Mouse (Mus musculus) liver, postnatal 0 days (tissue): Measurements from ENCODE around the gene Acads. TPM values are rescaled to one million over a fixed set of nuclear protein-coding genes. Genes with fewer than 3 reads are reported as not detected.

Source experiments
- ATAC-seq: fragments of 200-750 bp; cut with Nextera tagmentation; 2 replicates; pipeline ENCODE4 v1.8.0; 2017; ENCODE audit warnings: mild to moderate bottlenecking, moderate library complexity
- DNase-seq: peaks from one replicate; pipeline ENCODE4 v3.0.0-alpha.2; 2016
- H3K27ac ChIP-seq: fragments of 300-500 bp; sonication (generic); 2 replicates; pipeline ENCODE4 v1.5.1; 2014; ENCODE audit warnings: antibody characterized with exemption, moderate library complexity, mild to moderate bottlenecking, low read depth
- H3K27me3 ChIP-seq: fragments of 300-500 bp; sonication (generic); 2 replicates; pipeline ENCODE4 v1.6.1; 2014; ENCODE audit warnings: low read length, control low read depth, mixed read lengths; ENCODE audit not compliant: insufficient read depth
- H3K36me3 ChIP-seq: fragments of 300-500 bp; sonication (generic); replicated peaks from 2 replicates; pipeline ENCODE4 v1.6.1; 2014; ENCODE audit warnings: mild to moderate bottlenecking, control low read depth, low read length, moderate library complexity, mixed read lengths; ENCODE audit not compliant: insufficient read depth
- H3K4me1 ChIP-seq: fragments of 300-500 bp; sonication (generic); 2 replicates; pipeline ENCODE4 v1.6.1; 2014; ENCODE audit warnings: antibody characterized with exemption, mild to moderate bottlenecking, control low read depth; ENCODE audit not compliant: insufficient read depth
- H3K4me2 ChIP-seq: fragments of 300-500 bp; sonication (generic); 2 replicates; pipeline ENCODE4 v1.6.1; 2014; ENCODE audit warnings: low read depth, mild to moderate bottlenecking, low read length, moderate library complexity, mixed read lengths
- H3K4me3 ChIP-seq: fragments of 300-500 bp; sonication (generic); 2 replicates; pipeline ENCODE4 v1.5.1; 2014; ENCODE audit warnings: low read depth, low read length
- H3K9ac ChIP-seq: fragments of 300-500 bp; sonication (generic); replicated peaks from 2 replicates; pipeline ENCODE4 v1.6.1; 2014; ENCODE audit warnings: mild to moderate bottlenecking, moderate library complexity
- H3K9me3 ChIP-seq: fragments of 300-500 bp; sonication (generic); 2 replicates; pipeline ENCODE4 v1.6.1; 2016; ENCODE audit warnings: mild to moderate bottlenecking, control low read depth, low read length, mixed read lengths
- CTCF ChIP-seq: sonication (generic); IDR thresholded peaks from 2 replicates; pipeline ENCODE4 v1.5.1; 2016; ENCODE audit warnings: antibody characterized with exemption, low read depth
- EP300 ChIP-seq: IDR thresholded peaks from 2 replicates; pipeline ENCODE4 v1.6.1; 2016; ENCODE audit warnings: antibody characterized with exemption, low read depth, mild to moderate bottlenecking
- WGBS: fragments of 180-500 bp; shearing (Covaris S2); extraction: QIAGEN DNeasy Blood & Tissue Kit; methylation state at CpG from one replicate; pipeline ENCODE4 v1.1.7; 2014; ENCODE audit not compliant: insufficient replicate concordance; 5-methylcytosine and 5-hydroxymethylcytosine counted together
- polyA plus RNA-seq: library from polyadenylated mRNA; unstranded; fragments of >200 nt; fragmentation: Nextera tagmentation; extraction: Ambion mirVana; gene quantifications from 2 replicates; pipeline ENCODE4 v1.2.1, GENCODE M21; 2015

Acads gene
- polyA plus RNA-seq, 1 experiment from 2014 or later = 93.4 TPM

DNA sequence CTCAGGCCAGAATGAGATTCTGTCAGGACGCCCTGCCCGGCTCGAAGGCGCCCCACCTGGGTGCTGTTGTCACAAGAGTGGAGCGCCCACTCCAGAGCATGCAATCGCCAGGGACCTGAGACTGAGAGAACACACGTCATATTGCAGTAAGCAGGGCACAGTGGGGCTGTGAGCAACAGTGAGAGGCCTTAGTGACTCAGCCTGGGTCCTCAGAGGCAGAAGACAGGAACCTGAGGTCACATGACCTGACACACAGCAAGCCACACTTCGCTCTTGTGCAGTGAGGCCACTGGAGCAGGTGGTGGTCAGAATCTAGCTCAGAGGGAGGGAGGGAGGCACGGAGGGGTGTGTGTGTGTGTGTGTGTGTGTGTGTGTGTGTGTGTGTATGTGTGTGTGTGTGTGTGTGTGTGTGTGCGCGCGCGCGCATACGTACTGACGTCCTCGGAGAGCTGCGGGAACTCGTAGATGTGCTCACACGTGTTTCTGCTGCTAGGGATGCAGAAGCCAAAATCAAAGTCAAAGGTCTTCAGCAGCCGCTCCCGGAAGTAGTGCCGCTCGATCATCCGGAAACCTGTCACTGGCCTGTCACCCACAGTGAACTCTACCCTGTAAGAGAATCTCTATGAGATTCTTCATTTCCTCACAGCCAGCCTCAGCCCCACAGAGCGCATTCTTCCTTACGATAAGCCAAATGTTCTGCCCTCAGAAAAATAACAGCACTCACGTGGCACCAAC is 7.6 kb upstream of the Acads start:
- no peak overlapping the region for H3K4me2 ChIP-seq
- ATAC-seq (0 out of 2 replicates have a peak, but pooled peaks have one; percentile 17), DNase-seq (peak; percentile 14)
- no peak overlapping the region for H3K4me3 ChIP-seq
- no peak for TF ChIP-seq CTCF
- no peak for TF ChIP-seq EP300
- WGBS = 82% methylated on average over 28 of the region's 28 CpGs
- H3K9me3 ChIP-seq = no peaks in the 10 kb centered on the region
- no peaks in the 10 kb centered on the region for H3K27me3 ChIP-seq
- no peaks in the 10 kb centered on the region for H3K4me1 ChIP-seq
- H3K36me3 ChIP-seq = peaks cover 27% of the 10 kb centered on the region
- H3K27ac ChIP-seq = no peak overlapping the region
- no peak overlapping the region for H3K9ac ChIP-seq

GRCm38 (mm10) chr5:115125211-115125871 is 6.2 kb upstream of the Acads start:
- Histone ChIP-seq H3K27ac (no peak overlapping the region), H3K36me3 (peaks cover 27% of the 10 kb centered on the region), H3K9ac (no peak overlapping the region), H3K4me2 (no peak overlapping the region), H3K9me3 (no peaks in the 10 kb centered on the region), H3K4me3 (no peak overlapping the region), H3K27me3 (no peaks in the 10 kb centered on the region), H3K4me1 (no peaks in the 10 kb centered on the region)
- DNase-seq = peak; percentile 84
- ATAC-seq = peak; percentile 81
- 35% methylated on average over 24 of the region's 24 CpGs for WGBS
- TF ChIP-seq EP300 (no peak), CTCF (peak; percentile 98)

DNA sequence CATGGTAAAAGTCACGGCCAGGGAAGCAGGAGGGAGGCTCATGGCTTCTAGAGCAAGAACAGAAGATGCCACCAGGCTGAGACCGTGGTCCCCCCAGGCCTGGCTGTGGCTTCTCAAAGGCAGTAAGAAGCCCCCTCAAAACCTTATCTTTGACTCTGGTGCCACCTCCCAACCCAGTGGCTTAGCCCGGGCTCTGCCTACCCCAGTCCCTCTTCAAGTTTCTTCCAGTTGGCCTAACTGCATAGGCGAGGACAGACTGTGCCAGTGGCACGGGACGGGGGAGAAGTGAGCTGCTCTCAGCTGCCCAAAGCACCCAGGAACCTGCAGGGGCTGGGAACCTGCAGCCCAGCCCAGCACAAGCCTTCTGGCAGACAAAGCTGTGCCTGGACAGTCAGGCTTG is 5.5 kb upstream of the Acads start:
- no peaks in the 10 kb centered on the region for H3K27me3 ChIP-seq
- 80% methylated on average over 6 of the region's 6 CpGs for WGBS
- H3K27ac ChIP-seq = no peak overlapping the region
- no peak overlapping the region for H3K4me3 ChIP-seq
- H3K4me2 ChIP-seq = no peak overlapping the region
- ATAC-seq (no peak), DNase-seq (peak; percentile 14)
- TF ChIP-seq CTCF (no peak), EP300 (no peak)
- H3K36me3 ChIP-seq = peaks cover 27% of the 10 kb centered on the region
- H3K9ac ChIP-seq = no peak overlapping the region
- no peaks in the 10 kb centered on the region for H3K9me3 ChIP-seq
- H3K4me1 ChIP-seq = no peaks in the 10 kb centered on the region

DNA sequence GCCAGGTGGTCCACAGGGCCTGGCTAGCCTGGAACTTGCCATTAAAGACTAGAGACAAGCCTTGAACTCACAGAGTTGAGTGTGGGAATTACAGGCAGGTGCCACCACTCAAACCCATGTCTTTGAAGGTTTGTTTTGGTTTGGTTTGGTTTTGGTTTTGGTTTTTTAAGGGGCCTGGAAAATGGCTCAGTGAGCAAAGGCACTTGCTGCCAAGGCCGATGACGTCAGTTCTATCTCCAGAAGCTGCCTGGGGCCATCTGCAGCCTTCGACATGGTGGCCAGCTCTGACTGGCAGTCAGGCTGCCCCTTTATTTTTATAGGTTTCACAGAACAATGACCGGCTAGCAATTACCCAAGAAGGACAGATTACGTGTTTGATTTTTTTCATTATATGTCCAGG is 1.8 kb upstream of the Acads start:
- Histone ChIP-seq H3K36me3 (peaks cover 14% of the 10 kb centered on the region; the same call in 1 of the 2 replicates), H3K27ac (no peak overlapping the region), H3K9ac (no peak overlapping the region), H3K4me1 (peaks cover 8% of the 10 kb centered on the region), H3K4me3 (no peak overlapping the region), H3K9me3 (no peaks in the 10 kb centered on the region), H3K27me3 (no peaks in the 10 kb centered on the region), H3K4me2 (no peak overlapping the region)
- DNase-seq (no peak), ATAC-seq (no peak)
- TF ChIP-seq EP300 (no peak), CTCF (no peak)
- WGBS = 88% methylated on average over 5 of the region's 5 CpGs

DNA sequence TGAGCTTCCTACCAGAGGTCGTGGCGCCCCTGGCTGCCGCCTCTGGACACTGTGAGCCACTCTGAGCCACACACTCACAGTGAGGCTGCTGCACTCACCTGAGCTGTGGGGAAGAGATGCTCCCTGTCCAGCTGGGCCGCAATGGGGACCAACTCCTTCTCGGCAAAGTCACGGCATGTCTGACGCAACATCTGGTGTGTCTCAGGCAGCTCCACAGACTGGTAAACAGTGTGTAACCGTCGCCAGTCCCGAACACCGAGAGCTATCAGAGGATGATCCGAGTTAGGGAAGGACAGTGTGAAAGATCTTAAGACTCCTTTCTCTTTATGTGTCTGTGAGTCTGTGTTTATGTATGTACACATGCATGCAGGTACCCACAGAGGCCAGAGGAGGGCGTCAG is 1.7 kb downstream of the Acads start:
- DNase-seq (peak; percentile 18), ATAC-seq (no peak)
- Histone ChIP-seq H3K27me3 (no peaks in the 10 kb centered on the region), H3K9ac (no peak overlapping the region), H3K27ac (no peak overlapping the region), H3K36me3 (peaks cover 8% of the 10 kb centered on the region; the same call in 1 of the 2 replicates), H3K4me2 (no peak overlapping the region), H3K4me1 (peaks cover 8% of the 10 kb centered on the region), H3K9me3 (no peaks in the 10 kb centered on the region), H3K4me3 (no peak overlapping the region)
- WGBS = 80% methylated on average over 13 of the region's 13 CpGs
- 0 out of 2 replicates have a peak, but pooled peaks have one; percentile 14 for TF ChIP-seq CTCF
- no peak for TF ChIP-seq EP300

- no peaks in the 10 kb centered on the region for H3K27me3 ChIP-seq
- TF ChIP-seq EP300 (no peak), CTCF (peak; percentile 22; the same call in 1 of the 2 replicates)
- DNase-seq (peak; percentile 14), ATAC-seq (no peak)
- peaks cover 11% of the 10 kb centered on the region; the same call in 1 of the 2 replicates for H3K36me3 ChIP-seq
- no peak overlapping the region for H3K9ac ChIP-seq
- H3K4me1 ChIP-seq = peaks cover 8% of the 10 kb centered on the region
- H3K27ac ChIP-seq = no peak overlapping the region
- no peak overlapping the region for H3K4me3 ChIP-seq
- 83% methylated on average over 3 of the region's 3 CpGs for WGBS
- H3K9me3 ChIP-seq = no peaks in the 10 kb centered on the region
- H3K4me2 ChIP-seq = no peak overlapping the region
Observed at GRCm38 (mm10) chr5:115116426-115116825, 2.7 kb downstream of the Acads start.
